Mouse (Mus musculus) limb, embryonic 13.5 days (tissue): ENCODE data around the gene Sohlh2. TPM values are rescaled to one million over a fixed set of nuclear protein-coding genes. Genes with fewer than 3 reads are reported as not detected.
"Not testable (repeated sequence)": the region's sequence is repeated elsewhere in the genome, so short reads cannot be mapped to it uniquely, and the experiment has no call there.

ENCODE experiments used
- ATAC-seq: fragments of 200-750 bp; cut with Nextera tagmentation; 2 replicates; pipeline ENCODE4 v1.8.0; 2017; ENCODE audit warnings: low read depth, moderate number of reproducible peaks, moderate TSS enrichment; ENCODE audit not compliant: low FRiP score
- H3K27ac ChIP-seq: fragments of 300-500 bp; sonication (generic); 2 replicates; pipeline ENCODE4 v1.5.1; 2015; ENCODE audit warnings: inconsistent platforms, mild to moderate bottlenecking, moderate library complexity
- H3K27me3 ChIP-seq: fragments of 300-500 bp; sonication (generic); 2 replicates; pipeline ENCODE4 v1.6.1; 2015; ENCODE audit warnings: mild to moderate bottlenecking, inconsistent platforms
- H3K36me3 ChIP-seq: fragments of 300-500 bp; sonication (generic); 2 replicates; pipeline ENCODE4 v1.6.1; 2015; ENCODE audit warnings: inconsistent platforms, mild to moderate bottlenecking, moderate library complexity
- H3K4me1 ChIP-seq: fragments of 300-500 bp; sonication (generic); 2 replicates; pipeline ENCODE4 v1.6.1; 2015; ENCODE audit warnings: inconsistent platforms
- H3K4me2 ChIP-seq: fragments of 300-500 bp; sonication (generic); replicated peaks from 2 replicates; pipeline ENCODE4 v1.6.1; 2015; ENCODE audit warnings: inconsistent platforms, mild to moderate bottlenecking, moderate library complexity
- H3K4me3 ChIP-seq: fragments of 300-500 bp; sonication (generic); 2 replicates; pipeline ENCODE4 v1.5.1; 2015; ENCODE audit warnings: moderate library complexity, mild to moderate bottlenecking, inconsistent platforms
- H3K9ac ChIP-seq: fragments of 300-500 bp; sonication (generic); 2 replicates; pipeline ENCODE4 v1.6.1; 2015; ENCODE audit warnings: mild to moderate bottlenecking, inconsistent platforms
- H3K9me3 ChIP-seq: fragments of 300-500 bp; sonication (generic); 2 replicates; pipeline ENCODE4 v1.6.1; 2016; ENCODE audit warnings: inconsistent platforms
- WGBS: fragments of 180-500 bp; shearing (Covaris S2); methylation state at CpG from one replicate; pipeline ENCODE4 v1.1.7; 2015; 5-methylcytosine and 5-hydroxymethylcytosine counted together
- polyA plus RNA-seq: library from polyadenylated mRNA; unstranded; fragments of >200 nt; fragmentation: Nextera tagmentation; extraction: Ambion mirVana; gene quantifications from 2 replicates; pipeline ENCODE4 v1.2.1, GENCODE M21; 2015

The Sohlh2 gene
- polyA plus RNA-seq, 1 experiment from 2014 or later: not detected

- Histone ChIP-seq H3K4me2 (no peak overlapping the region), H3K9ac (no peak overlapping the region), H3K27ac (no peak overlapping the region), H3K4me1 (0 out of 2 replicates have a peak, but pooled peaks cover 5% of the 10 kb centered on the region), H3K9me3 (no peaks in the 10 kb centered on the region), H3K4me3 (no peak overlapping the region), H3K27me3 (no peaks in the 10 kb centered on the region), H3K36me3 (no peaks in the 10 kb centered on the region)
- WGBS: 77% methylated on average over 7 of the region's 7 CpGs
- ATAC-seq: no peak
Measured at GRCm38 (mm10) chr3:55161144-55161543, 20.7 kb upstream of the Sohlh2 start.

GRCm38 (mm10) chr3:55163510-55163909 is 18.3 kb upstream of the Sohlh2 start:
- no peak overlapping the region for H3K4me3 ChIP-seq
- H3K27ac ChIP-seq: no peak overlapping the region
- H3K9me3 ChIP-seq: no peaks in the 10 kb centered on the region
- 0 out of 2 replicates have a peak, but pooled peaks cover 5% of the 10 kb centered on the region for H3K4me1 ChIP-seq
- no peak overlapping the region for H3K4me2 ChIP-seq
- WGBS: 44% methylated on average over 4 of the region's 4 CpGs
- H3K9ac ChIP-seq: no peak overlapping the region
- H3K36me3 ChIP-seq: no peaks in the 10 kb centered on the region
- no peak; the same call in 1 of the 2 replicates for ATAC-seq
- no peaks in the 10 kb centered on the region for H3K27me3 ChIP-seq

- 68% methylated on average over 3 of the region's 3 CpGs for WGBS
- Histone ChIP-seq H3K4me1 (no peaks in the 10 kb centered on the region), H3K9me3 (no peaks in the 10 kb centered on the region), H3K36me3 (no peaks in the 10 kb centered on the region), H3K9ac (no peak overlapping the region), H3K27ac (no peak overlapping the region), H3K4me2 (no peak overlapping the region), H3K27me3 (no peaks in the 10 kb centered on the region), H3K4me3 (no peak overlapping the region)
- ATAC-seq: no peak
Measured at GRCm38 (mm10) chr3:55172478-55172877, 9.3 kb upstream of the Sohlh2 start.

- Histone ChIP-seq H3K4me1 (no peaks in the 10 kb centered on the region), H3K36me3 (no peaks in the 10 kb centered on the region), H3K4me3 (no peak overlapping the region), H3K27ac (no peak overlapping the region), H3K9ac (no peak overlapping the region), H3K9me3 (no peaks in the 10 kb centered on the region), H3K27me3 (no peaks in the 10 kb centered on the region), H3K4me2 (no peak overlapping the region)
- WGBS: 55% methylated on average over 6 of the region's 6 CpGs
- ATAC-seq: no peak; the same call in 1 of the 2 replicates
Measured at GRCm38 (mm10) chr3:55177271-55177670, 4.6 kb upstream of the Sohlh2 start.

GRCm38 (mm10) chr3:55191668-55192067 is 9.8 kb downstream of the Sohlh2 start:
- 69% methylated on average over 4 of the region's 4 CpGs for WGBS

GRCm38 (mm10) chr3:55193351-55193750 is 11.5 kb downstream of the Sohlh2 start:
- Histone ChIP-seq H3K36me3 (no peaks in the 10 kb centered on the region), H3K27me3 (no peaks in the 10 kb centered on the region), H3K4me2 (no peak overlapping the region), H3K27ac (no peak overlapping the region), H3K4me1 (no peaks in the 10 kb centered on the region), H3K9me3 (0 out of 2 replicates have a peak, but pooled peaks cover 3% of the 10 kb centered on the region), H3K4me3 (no peak overlapping the region), H3K9ac (no peak overlapping the region)
- WGBS: 45% methylated on average over 2 of the region's 2 CpGs
- ATAC-seq: no peak

More at GRCm38 (mm10) chr3:55191668-55192067, 9.8 kb downstream of the Sohlh2 start:
- Histone ChIP-seq H3K4me2 (no peak overlapping the region), H3K9me3 (no peaks in the 10 kb centered on the region), H3K4me3 (no peak overlapping the region), H3K27ac (no peak overlapping the region), H3K4me1 (no peaks in the 10 kb centered on the region), H3K9ac (no peak overlapping the region), H3K36me3 (no peaks in the 10 kb centered on the region), H3K27me3 (no peaks in the 10 kb centered on the region)
- peak; percentile 40; the same call in 1 of the 2 replicates for ATAC-seq

GRCm38 (mm10) chr3:55194792-55195191 is 13.0 kb downstream of the Sohlh2 start:
- H3K4me1 ChIP-seq: no peaks in the 10 kb centered on the region
- H3K9me3 ChIP-seq: 0 out of 2 replicates have a peak, but pooled peaks cover 3% of the 10 kb centered on the region
- H3K4me3 ChIP-seq: no peak overlapping the region
- H3K27ac ChIP-seq: no peak overlapping the region
- WGBS: 81% methylated on average over 8 of the region's 8 CpGs
- no peak for ATAC-seq
- no peak overlapping the region for H3K9ac ChIP-seq
- H3K4me2 ChIP-seq: no peak overlapping the region
- H3K27me3 ChIP-seq: no peaks in the 10 kb centered on the region
- H3K36me3 ChIP-seq: no peaks in the 10 kb centered on the region

- Histone ChIP-seq H3K9ac (no peak overlapping the region), H3K27ac (no peak overlapping the region), H3K4me1 (no peaks in the 10 kb centered on the region), H3K9me3 (0 out of 2 replicates have a peak, but pooled peaks cover 3% of the 10 kb centered on the region), H3K27me3 (no peaks in the 10 kb centered on the region), H3K36me3 (no peaks in the 10 kb centered on the region), H3K4me2 (no peak overlapping the region), H3K4me3 (no peak overlapping the region)
- ATAC-seq: no peak
- WGBS: 80% methylated on average over 5 of the region's 5 CpGs
Measured at GRCm38 (mm10) chr3:55195581-55196327, 13.9 kb downstream of the Sohlh2 start.

GRCm38 (mm10) chr3:55196328-55196710 is 14.5 kb downstream of the Sohlh2 start:
- Histone ChIP-seq H3K36me3 (no peaks in the 10 kb centered on the region), H3K27ac (no peak overlapping the region), H3K4me2 (no peak overlapping the region), H3K9me3 (0 out of 2 replicates have a peak, but pooled peaks cover 3% of the 10 kb centered on the region), H3K4me3 (no peak overlapping the region), H3K4me1 (no peaks in the 10 kb centered on the region), H3K27me3 (no peaks in the 10 kb centered on the region), H3K9ac (no peak overlapping the region)
- 92% methylated on average over 2 of the region's 2 CpGs for WGBS
- no peak for ATAC-seq

- not testable (repeated sequence) for H3K4me1 ChIP-seq, H3K9ac ChIP-seq, ATAC-seq, H3K36me3 ChIP-seq, H3K4me3 ChIP-seq, H3K27ac ChIP-seq, H3K9me3 ChIP-seq, H3K4me2 ChIP-seq, H3K27me3 ChIP-seq
- WGBS: 94% methylated on average over 11 of the region's 11 CpGs
Measured at GRCm38 (mm10) chr3:55203621-55204020, 21.8 kb downstream of the Sohlh2 start.

- Histone ChIP-seq H3K27me3 (no peaks in the 10 kb centered on the region), H3K9ac (no peak overlapping the region), H3K36me3 (no peaks in the 10 kb centered on the region), H3K27ac (no peak overlapping the region), H3K9me3 (no peaks in the 10 kb centered on the region), H3K4me1 (0 out of 2 replicates have a peak, but pooled peaks cover 6% of the 10 kb centered on the region), H3K4me3 (no peak overlapping the region), H3K4me2 (no peak overlapping the region)
- no peak for ATAC-seq
- 99% methylated on average over 2 of the region's 2 CpGs for WGBS
Measured at GRCm38 (mm10) chr3:55206413-55206812, 24.6 kb downstream of the Sohlh2 start.

- ATAC-seq: no peak
Measured at GRCm38 (mm10) chr3:55207665-55208064, 25.8 kb downstream of the Sohlh2 start.

More at GRCm38 (mm10) chr3:55207665-55208064, 25.8 kb downstream of the Sohlh2 start:
- no peaks in the 10 kb centered on the region for H3K27me3 ChIP-seq
- no peaks in the 10 kb centered on the region for H3K9me3 ChIP-seq
- 38% methylated on average over 6 of the region's 6 CpGs for WGBS
- H3K4me1 ChIP-seq: 0 out of 2 replicates have a peak, but pooled peaks cover 6% of the 10 kb centered on the region
- H3K27ac ChIP-seq: no peak overlapping the region
- no peak overlapping the region for H3K9ac ChIP-seq
- H3K4me3 ChIP-seq: no peak overlapping the region
- H3K4me2 ChIP-seq: no peak overlapping the region
- no peaks in the 10 kb centered on the region for H3K36me3 ChIP-seq
